Mouse (Mus musculus) G1E (cell line): ENCODE results near the gene Dchs2.

Experiments used
- CTCF ChIP-seq: IDR thresholded peaks from 2 replicates; pipeline ENCODE4 v1.5.1; 2012; ENCODE audit warnings: low read depth, low read length, inconsistent platforms, mixed read lengths
- GATA1 ChIP-seq: IDR thresholded peaks from 2 replicates; pipeline ENCODE4 v1.6.1; 2012; ENCODE audit warnings: borderline replicate concordance, low read length, inconsistent platforms, mixed read lengths
- TAL1 ChIP-seq: conservative IDR thresholded peaks from 2 replicates; pipeline ENCODE4 v1.6.1; 2012; ENCODE audit warnings: low read depth, low read length, inconsistent platforms, mixed read lengths

GRCm38 (mm10) chr3:83201286-83201980 is 73.7 kb downstream of the Dchs2 start:
- TF ChIP-seq CTCF = no peak
- TF ChIP-seq GATA1 = no peak
- TF ChIP-seq TAL1 = no peak
